Mouse (Mus musculus) embryo, embryonic 10 days (tissue): Measurements from ENCODE around the gene Plekhm3.

Experiments
- DNase-seq: peaks from one replicate; pipeline ENCODE4 v3.0.0-alpha.2; 2015; ENCODE audit warnings: low spot score

The Plekhm3 gene

GRCm38 (mm10) chr1:64826348-64827103 is 130.1 kb downstream of the Plekhm3 start:
- no peak for DNase-seq

GRCm38 (mm10) chr1:64823564-64823963 is 133.1 kb downstream of the Plekhm3 start:
- no peak for DNase-seq

GRCm38 (mm10) chr1:64817709-64818108 is 138.9 kb downstream of the Plekhm3 start:
- no peak for DNase-seq

- DNase-seq = no peak
Measured at GRCm38 (mm10) chr1:64813182-64813581, 143.4 kb downstream of the Plekhm3 start.

GRCm38 (mm10) chr1:64811956-64812355 is 144.7 kb downstream of the Plekhm3 start:
- no peak for DNase-seq

GRCm38 (mm10) chr1:64809085-64809484 is 147.5 kb downstream of the Plekhm3 start:
- DNase-seq = peak; percentile 31

GRCm38 (mm10) chr1:64807766-64808165 is 148.9 kb downstream of the Plekhm3 start:
- no peak for DNase-seq

- no peak for DNase-seq
Measured at GRCm38 (mm10) chr1:64805217-64805616, 151.4 kb downstream of the Plekhm3 start.

GRCm38 (mm10) chr1:64802631-64803030 is 154.0 kb downstream of the Plekhm3 start:
- no peak for DNase-seq

GRCm38 (mm10) chr1:64797621-64798020 is 159.0 kb downstream of the Plekhm3 start:
- no peak for DNase-seq

GRCm38 (mm10) chr1:64796867-64797582 is 159.6 kb downstream of the Plekhm3 start:
- no peak for DNase-seq

- no peak for DNase-seq
Measured at GRCm38 (mm10) chr1:64795284-64796040, 161.2 kb downstream of the Plekhm3 start.

GRCm38 (mm10) chr1:64794096-64794495 is 162.5 kb downstream of the Plekhm3 start:
- no peak for DNase-seq

- DNase-seq = no peak
Measured at GRCm38 (mm10) chr1:64793234-64793530, 163.4 kb downstream of the Plekhm3 start.

- DNase-seq = no peak
Measured at GRCm38 (mm10) chr1:64792521-64793233, 163.9 kb downstream of the Plekhm3 start.

- DNase-seq = no peak
Measured at GRCm38 (mm10) chr1:64791826-64792225, 164.8 kb downstream of the Plekhm3 start.

- DNase-seq = peak; percentile 31
Measured at GRCm38 (mm10) chr1:64790806-64791790, 165.5 kb downstream of the Plekhm3 start.

GRCm38 (mm10) chr1:64787701-64788515 is 168.7 kb downstream of the Plekhm3 start:
- DNase-seq = no peak

- peak; percentile 60 for DNase-seq
Measured at GRCm38 (mm10) chr1:64779863-64780262, 176.8 kb downstream of the Plekhm3 start.

- no peak for DNase-seq
Measured at GRCm38 (mm10) chr1:64779415-64779814, 177.2 kb downstream of the Plekhm3 start.
